Mouse (Mus musculus) olfactory bulb, adult 2 months (tissue): Measurements from ENCODE around the gene Tes.

Experiments used
- CTCF ChIP-seq: fragments of 200-500 bp; IDR thresholded peaks from 2 replicates; pipeline ENCODE4 v1.5.1; 2012; ENCODE audit warnings: low read depth, mild to moderate bottlenecking, low read length, moderate library complexity; ENCODE audit not compliant: insufficient read depth
- POLR2A ChIP-seq: fragments of 200-500 bp; IDR thresholded peaks from 2 replicates; pipeline ENCODE4 v1.6.1; 2012; ENCODE audit warnings: mild to moderate bottlenecking, low read depth, low read length, moderate library complexity; ENCODE audit not compliant: insufficient read depth

- TF ChIP-seq CTCF: no peak
- no peak for TF ChIP-seq POLR2A
Observed at GRCm38 (mm10) chr6:17152551-17152950, 87.6 kb downstream of the Tes start.
